ENCODE assay signal across 9 mouse cellular contexts in genomic region chr9:96980037-96980997, GRCm38 (mm10). TPM values are rescaled to one million over a fixed set of nuclear protein-coding genes. Genes with fewer than 3 reads are reported as not detected.
A peak's percentile ranks its signal among the peaks of the same experiment; 100 is the strongest.
DNase-seq lines count a peak whose midpoint lies in the region; ATAC-seq and TF ChIP-seq lines count a peak whose summit lies in the region.
"Had no signal": no experiment of that assay in that cellular context is flagged by ENCODE, and none has a peak within 500 bp of the region (broad histone marks: within the 10 kb centered on the region; RNA-seq: fewer than 3 reads in every experiment).

No protein-coding gene starts in this region.

- no peak for DNase-seq in lung, embryonic 14.5 days
- no peak for DNase-seq in lung, postnatal 25 days (ENCODE audit: low spot score)
- DNase-seq in hindbrain, embryonic 10.5 days (ENCODE audit: low spot score) = peak; percentile 91
- peak; percentile 95 for DNase-seq in mesoderm, embryonic 11.5 days (ENCODE audit: low read depth, low spot score)
- no peak for DNase-seq in stomach, postnatal 0 days (ENCODE audit: low spot score)
- DNase-seq in adrenal gland, adult 8-10 months = no peak
- no peak for DNase-seq in natural killer cell, adult 2 months (ENCODE audit: low spot score in 2 of 2)

- ATAC-seq in lung, embryonic 14.5 days (ENCODE audit: insufficient read depth) = peak; percentile 62
- ATAC-seq in stomach, postnatal 0 days (ENCODE audit: low FRiP score, low TSS enrichment) = peak; percentile 22; the same call in 1 of the 2 replicates
- no peak for ATAC-seq in megakaryocyte progenitor cell, adult 5-6 weeks (replicated peaks; ENCODE audit: poor library complexity)
- ATAC-seq: liver, embryonic 12.5 days had no signal

- no peak overlapping the region for H3K9ac ChIP-seq in lung, embryonic 14.5 days
- no peak overlapping the region for H3K9ac ChIP-seq in stomach, postnatal 0 days (ENCODE audit: low read length)
- H3K9ac ChIP-seq: liver, embryonic 12.5 days had no signal

- H3K4me3 ChIP-seq in lung, embryonic 14.5 days (ENCODE audit: low read depth, low read length) = no peak overlapping the region
- H3K4me3 ChIP-seq in hindbrain, embryonic 10.5 days = peak overlapping the region; percentile 37
- no peak overlapping the region for H3K4me3 ChIP-seq in stomach, postnatal 0 days (ENCODE audit: low read depth, low read length)
- H3K4me3 ChIP-seq: liver, embryonic 12.5 days had no signal

- no peaks in the 10 kb centered on the region for H3K27me3 ChIP-seq in lung, embryonic 14.5 days (ENCODE audit: insufficient read depth, low read length)
- H3K27me3 ChIP-seq in hindbrain, embryonic 10.5 days (ENCODE audit: insufficient read depth, poor library complexity, severe bottlenecking) = peaks cover 14% of the 10 kb centered on the region
- H3K27me3 ChIP-seq in stomach, postnatal 0 days (ENCODE audit: control insufficient read depth, insufficient read depth, low read length) = no peaks in the 10 kb centered on the region
- H3K27me3 ChIP-seq: liver, embryonic 12.5 days had no signal

- H3K4me2 ChIP-seq in lung, embryonic 14.5 days = 0 out of 2 replicates have a peak overlapping the region, but pooled peaks have one; percentile 31
- H3K4me2 ChIP-seq in stomach, postnatal 0 days (replicated peaks; ENCODE audit: low read depth) = 0 out of 2 replicates have a peak overlapping the region, but pooled peaks have one; percentile 1
- H3K4me2 ChIP-seq: liver, embryonic 12.5 days had no signal

- H3K9me3 ChIP-seq in lung, embryonic 14.5 days (ENCODE audit: low read depth, low read length) = no peaks in the 10 kb centered on the region
- no peaks in the 10 kb centered on the region for H3K9me3 ChIP-seq in hindbrain, embryonic 10.5 days
- H3K9me3 ChIP-seq in stomach, postnatal 0 days (ENCODE audit: control insufficient read depth, low read length) = no peaks in the 10 kb centered on the region
- H3K9me3 ChIP-seq: liver, embryonic 12.5 days had no signal

- peaks cover 22% of the 10 kb centered on the region for H3K4me1 ChIP-seq in lung, embryonic 14.5 days (ENCODE audit: insufficient read depth)
- peaks cover 99% of the 10 kb centered on the region for H3K4me1 ChIP-seq in hindbrain, embryonic 10.5 days (replicated peaks)
- 0 out of 2 replicates have a peak, but pooled peaks cover 2% of the 10 kb centered on the region for H3K4me1 ChIP-seq in stomach, postnatal 0 days (replicated peaks; ENCODE audit: control insufficient read depth, insufficient read depth)

- H3K36me3 ChIP-seq in lung, embryonic 14.5 days (ENCODE audit: insufficient read depth) = no peaks in the 10 kb centered on the region
- peaks cover 17% of the 10 kb centered on the region for H3K36me3 ChIP-seq in hindbrain, embryonic 10.5 days
- no peaks in the 10 kb centered on the region for H3K36me3 ChIP-seq in stomach, postnatal 0 days (ENCODE audit: control insufficient read depth, insufficient read depth, low read length)
- H3K36me3 ChIP-seq: liver, embryonic 12.5 days had no signal

- no peak for TF ChIP-seq EP300 in stomach, postnatal 0 days (optimal IDR thresholded peaks at IDR 0.05)

- no peak for TF ChIP-seq CTCF in lung, embryonic 14.5 days (IDR thresholded peaks at IDR 0.05; ENCODE audit: low read depth)
- TF ChIP-seq CTCF in stomach, postnatal 0 days (IDR thresholded peaks at IDR 0.05; ENCODE audit: low read depth) = no peak

- peak overlapping the region; percentile 58 for H3K27ac ChIP-seq in lung, embryonic 14.5 days (ENCODE audit: low read depth)
- peak overlapping the region; percentile 91 for H3K27ac ChIP-seq in hindbrain, embryonic 10.5 days
- no peak overlapping the region; the same call in 1 of the 2 replicates for H3K27ac ChIP-seq in stomach, postnatal 0 days (replicated peaks)
- H3K27ac ChIP-seq: liver, embryonic 12.5 days had no signal

- WGBS in lung, embryonic 14.5 days = 30% methylated on average over 10 of the region's 10 CpGs
- 17% methylated on average over 10 of the region's 10 CpGs for WGBS in hindbrain, embryonic 10.5 days
- WGBS in stomach, postnatal 0 days = 32% methylated on average over 10 of the region's 10 CpGs

RNA-seq across cellular contexts. Expression of gene Spsb4, which starts 38.3 kb away (rescaled TPM):
- polyA plus RNA-seq in lung, embryonic 14.5 days (2014; fragmentation: Nextera tagmentation; extraction: Ambion mirVana) = 13.7 and 16.6 TPM in 2 replicates
- polyA plus RNA-seq in hindbrain, embryonic 10.5 days (2016; fragmentation: Nextera tagmentation; extraction: Ambion mirVana) = 159 and 169 TPM in 2 replicates
- polyA plus RNA-seq in stomach, postnatal 0 days (2015; fragmentation: Nextera tagmentation; extraction: Ambion mirVana) = 4.4 and 6.1 TPM in 2 replicates
- total RNA-seq in adrenal gland, adult 8-10 months (2022) = under 1 TPM; 0.74 to 0.98 (median 0.85) TPM
- 2.7 and 4.2 TPM in 2 replicates for total RNA-seq in megakaryocyte progenitor cell, adult 5-6 weeks (2015)
- total RNA-seq in megakaryocyte progenitor cell, adult 5-6 weeks (2017) = 2.0 and 2.5 TPM in 2 replicates

Comparison
In these comparisons a context has a peak if more than half of its experiments do, and no peak if none do; other contexts are left out.
1. DNase-seq: peak in hindbrain, embryonic 10.5 days (single experiment) and mesoderm, embryonic 11.5 days (single experiment); none in lung, embryonic 14.5 days (single experiment), lung, postnatal 25 days (single experiment), stomach, postnatal 0 days (single experiment), adrenal gland, adult 8-10 months (single experiment) and natural killer cell, adult 2 months (0 of 2).